Mouse (Mus musculus) E14TG2a.4 (cell line): ENCODE data around the gene Sh2d7.

Experiments
- H3K27me3 ChIP-seq: 2 replicates; pipeline ENCODE4 v1.6.1; 2014; ENCODE audit warnings: low read length, control low read depth; ENCODE audit not compliant: insufficient read depth
- H3K36me3 ChIP-seq: 2 replicates; pipeline ENCODE4 v1.6.1; 2014; ENCODE audit warnings: low read length, control low read depth; ENCODE audit not compliant: insufficient read depth
- H3K4me1 ChIP-seq: replicated peaks from 2 replicates; pipeline ENCODE4 v1.6.1; 2014; ENCODE audit warnings: low read depth, low read length, control low read depth
- H3K4me3 ChIP-seq: replicated peaks from 2 replicates; pipeline ENCODE4 v1.5.1; 2014; ENCODE audit warnings: mild to moderate bottlenecking, low read length
- H3K9me3 ChIP-seq: 2 replicates; pipeline ENCODE4 v1.6.1; 2014; ENCODE audit warnings: low read length, control low read depth
- CTCF ChIP-seq: conservative IDR thresholded peaks from 2 replicates; pipeline ENCODE4 v1.5.1; 2014; ENCODE audit warnings: low read length
- NANOG ChIP-seq: IDR thresholded peaks from 2 replicates; pipeline ENCODE4 v1.6.1; 2014; ENCODE audit warnings: borderline replicate concordance, low read length, mixed read lengths
- POU5F1 ChIP-seq: IDR thresholded peaks from 2 replicates; pipeline ENCODE4 v1.6.1; 2014; ENCODE audit warnings: low read length, borderline replicate concordance

Gene Sh2d7

DNA sequence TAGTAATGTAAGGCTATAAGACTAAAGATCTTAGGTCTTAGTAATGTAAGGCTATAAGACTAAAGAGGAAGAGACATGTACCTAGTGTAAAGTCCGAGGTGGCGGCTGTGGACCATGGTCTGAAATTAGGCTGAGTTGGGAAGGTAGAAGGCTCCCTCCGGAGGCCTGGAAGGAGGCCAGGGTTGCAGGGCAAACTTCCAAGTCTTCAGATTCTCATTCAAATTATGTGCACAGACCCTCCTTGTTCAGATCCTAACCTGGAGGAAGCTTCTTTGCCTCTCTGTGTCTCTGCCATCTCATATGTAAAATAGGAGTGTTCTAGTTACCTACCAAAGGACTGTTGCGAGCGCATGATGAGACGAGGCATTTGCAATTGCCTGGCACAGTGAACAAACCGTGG, 2.5 kb upstream of the Sh2d7 start:
- no peaks in the 10 kb centered on the region for H3K36me3 ChIP-seq
- H3K4me1 ChIP-seq: peaks cover 4% of the 10 kb centered on the region; the same call in 1 of the 2 replicates
- no peak for TF ChIP-seq NANOG
- TF ChIP-seq POU5F1: no peak
- TF ChIP-seq CTCF: no peak
- peaks cover 38% of the 10 kb centered on the region for H3K27me3 ChIP-seq
- H3K9me3 ChIP-seq: no peaks in the 10 kb centered on the region
- H3K4me3 ChIP-seq: no peak overlapping the region

GRCm38 (mm10) chr9:54537030-54537429, 1.8 kb upstream of the Sh2d7 start:
- Histone ChIP-seq H3K4me3 (no peak overlapping the region), H3K9me3 (no peaks in the 10 kb centered on the region), H3K4me1 (peaks cover 4% of the 10 kb centered on the region; the same call in 1 of the 2 replicates), H3K36me3 (no peaks in the 10 kb centered on the region), H3K27me3 (peaks cover 38% of the 10 kb centered on the region)
- no peak for TF ChIP-seq CTCF
- TF ChIP-seq NANOG: no peak
- TF ChIP-seq POU5F1: no peak

GRCm38 (mm10) chr9:54537480-54537879, 1.3 kb upstream of the Sh2d7 start:
- Histone ChIP-seq H3K9me3 (no peaks in the 10 kb centered on the region), H3K4me3 (no peak overlapping the region), H3K4me1 (peaks cover 4% of the 10 kb centered on the region; the same call in 1 of the 2 replicates), H3K27me3 (peaks cover 41% of the 10 kb centered on the region), H3K36me3 (no peaks in the 10 kb centered on the region)
- TF ChIP-seq NANOG: no peak
- TF ChIP-seq POU5F1: no peak
- no peak for TF ChIP-seq CTCF

- H3K9me3 ChIP-seq: no peaks in the 10 kb centered on the region
- H3K36me3 ChIP-seq: no peaks in the 10 kb centered on the region
- peaks cover 4% of the 10 kb centered on the region; the same call in 1 of the 2 replicates for H3K4me1 ChIP-seq
- TF ChIP-seq POU5F1 (no peak), NANOG (no peak), CTCF (no peak)
- H3K27me3 ChIP-seq: peaks cover 48% of the 10 kb centered on the region
- no peak overlapping the region for H3K4me3 ChIP-seq
Measured at GRCm38 (mm10) chr9:54538244-54538643, 540 bp upstream of the Sh2d7 start.

DNA sequence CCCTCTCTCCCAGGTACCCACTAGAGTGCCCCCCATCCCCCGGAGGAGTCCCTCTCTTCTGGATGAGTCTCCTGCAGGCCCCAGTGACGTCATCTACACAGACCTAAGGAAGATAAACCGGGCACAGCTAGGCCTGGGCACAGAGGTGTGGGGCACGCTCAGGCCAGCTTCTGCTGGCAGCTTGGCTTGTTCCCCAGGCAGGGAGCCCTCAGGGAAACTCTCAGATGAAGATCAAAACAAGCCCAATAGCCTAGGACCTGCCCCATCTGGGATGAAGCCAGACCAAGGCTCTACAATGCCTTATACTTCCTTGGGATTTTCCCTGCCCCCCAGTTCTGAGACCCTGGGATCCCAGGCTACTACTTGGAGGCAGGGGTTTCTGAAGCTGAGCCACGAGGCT, 2.0 kb downstream of the Sh2d7 start:
- no peaks in the 10 kb centered on the region for H3K9me3 ChIP-seq
- H3K4me3 ChIP-seq: no peak overlapping the region
- peaks cover 41% of the 10 kb centered on the region for H3K27me3 ChIP-seq
- no peak for TF ChIP-seq CTCF
- no peak for TF ChIP-seq NANOG
- TF ChIP-seq POU5F1: no peak
- no peaks in the 10 kb centered on the region for H3K36me3 ChIP-seq
- peaks cover 4% of the 10 kb centered on the region; the same call in 1 of the 2 replicates for H3K4me1 ChIP-seq

DNA sequence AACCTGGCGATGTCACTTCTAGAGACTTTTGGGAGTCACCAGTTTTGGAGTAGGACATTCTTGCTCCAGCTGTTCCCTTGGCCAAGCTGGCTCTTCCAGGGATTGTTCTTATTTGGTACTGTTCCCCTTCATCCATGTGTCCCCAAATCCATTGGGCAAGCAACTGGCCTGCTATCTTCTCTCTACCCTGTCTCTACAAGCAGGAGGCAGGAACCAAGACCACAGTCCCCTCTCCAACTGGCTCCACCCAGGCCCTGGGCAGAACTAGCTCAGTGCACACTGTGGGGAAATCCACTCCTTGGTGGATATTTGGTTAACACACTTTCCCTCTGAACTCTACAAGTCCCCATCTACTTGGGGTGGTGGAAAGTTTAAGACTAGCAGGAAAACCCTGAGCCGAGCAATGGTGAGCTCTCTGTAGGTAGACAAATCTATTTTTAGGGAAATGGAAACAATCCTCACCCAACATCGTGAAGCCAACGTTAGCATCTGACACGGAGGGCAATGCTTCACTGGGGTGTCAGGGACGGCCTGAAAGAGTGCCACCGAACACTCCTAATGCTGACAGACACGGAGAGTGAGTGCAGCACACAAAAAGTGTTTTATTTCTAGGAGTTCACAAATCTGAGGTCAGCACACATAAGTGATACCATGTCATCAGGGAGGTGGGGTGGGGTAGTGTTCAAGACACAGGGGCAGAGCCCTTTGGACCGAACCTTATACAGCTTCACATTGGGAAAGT, 5.6 kb downstream of the Sh2d7 start:
- Histone ChIP-seq H3K4me3 (no peak overlapping the region), H3K36me3 (no peaks in the 10 kb centered on the region), H3K9me3 (no peaks in the 10 kb centered on the region), H3K27me3 (peaks cover 49% of the 10 kb centered on the region), H3K4me1 (no peaks in the 10 kb centered on the region)
- no peak for TF ChIP-seq NANOG
- TF ChIP-seq CTCF: no peak
- no peak for TF ChIP-seq POU5F1

DNA sequence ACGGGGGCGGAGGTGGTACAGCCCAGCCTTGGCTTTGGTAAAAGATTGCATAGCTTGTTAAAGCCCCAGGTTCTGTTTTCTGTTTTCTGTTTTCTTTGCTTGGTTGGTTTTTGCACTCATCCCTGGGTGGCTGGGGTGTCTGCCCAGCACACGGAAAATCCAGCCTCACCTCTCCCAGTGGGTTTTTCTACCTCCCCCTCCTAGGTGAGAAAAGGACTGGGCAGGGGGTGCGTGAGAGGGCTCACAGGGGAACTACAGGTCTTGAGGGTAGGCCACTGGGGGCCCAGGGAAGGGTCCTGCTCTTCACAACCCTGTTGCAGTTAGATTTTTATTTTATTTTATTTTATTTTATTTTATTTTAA, 6.2 kb downstream of the Sh2d7 start:
- H3K4me3 ChIP-seq: no peak overlapping the region
- peaks cover 44% of the 10 kb centered on the region for H3K27me3 ChIP-seq
- H3K9me3 ChIP-seq: no peaks in the 10 kb centered on the region
- H3K36me3 ChIP-seq: no peaks in the 10 kb centered on the region
- H3K4me1 ChIP-seq: no peaks in the 10 kb centered on the region
- TF ChIP-seq POU5F1: no peak
- no peak for TF ChIP-seq CTCF
- TF ChIP-seq NANOG: no peak

DNA sequence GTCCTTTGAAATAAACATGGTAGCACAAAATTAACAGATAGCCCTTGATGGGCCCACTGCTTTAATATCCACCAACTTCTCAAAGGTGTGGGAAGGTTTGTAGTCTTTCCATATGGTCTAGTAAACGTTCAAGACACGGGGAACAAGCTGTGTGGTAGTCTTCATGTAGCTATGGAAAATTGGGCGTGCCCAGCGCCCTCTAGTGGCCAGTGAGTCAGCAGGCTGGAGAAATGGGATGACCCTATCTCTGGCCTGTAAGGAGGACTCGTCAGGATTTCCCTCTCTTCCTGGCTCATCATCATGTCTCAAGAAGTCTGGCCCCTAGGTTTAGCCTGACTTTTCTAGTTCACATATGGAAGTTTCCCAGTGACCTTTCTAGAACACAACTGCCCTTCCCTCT, 8.8 kb downstream of the Sh2d7 start:
- no peaks in the 10 kb centered on the region for H3K9me3 ChIP-seq
- H3K4me3 ChIP-seq: no peak overlapping the region
- TF ChIP-seq POU5F1: no peak
- TF ChIP-seq CTCF: peak; percentile 72
- no peak for TF ChIP-seq NANOG
- H3K4me1 ChIP-seq: peaks cover 10% of the 10 kb centered on the region
- H3K27me3 ChIP-seq: peaks cover 30% of the 10 kb centered on the region
- no peaks in the 10 kb centered on the region for H3K36me3 ChIP-seq

GRCm38 (mm10) chr9:54549433-54549832, 10.6 kb downstream of the Sh2d7 start:
- no peak overlapping the region for H3K4me3 ChIP-seq
- H3K27me3 ChIP-seq: peaks cover 20% of the 10 kb centered on the region
- peaks cover 11% of the 10 kb centered on the region for H3K4me1 ChIP-seq
- TF ChIP-seq POU5F1 (no peak), CTCF (no peak), NANOG (no peak)
- H3K9me3 ChIP-seq: no peaks in the 10 kb centered on the region
- H3K36me3 ChIP-seq: no peaks in the 10 kb centered on the region
